Mouse (Mus musculus) kidney, postnatal 0 days (tissue): ENCODE data around the gene Usp17lc. TPM values are rescaled to one million over a fixed set of nuclear protein-coding genes. Genes with fewer than 3 reads are reported as not detected.

Experiments used
- ATAC-seq: fragments of 200-750 bp; cut with Nextera tagmentation; replicated peaks from 2 replicates; pipeline ENCODE4 v1.8.0; 2017; ENCODE audit warnings: low read depth, moderate number of reproducible peaks, moderate TSS enrichment, moderate library complexity; ENCODE audit not compliant: low FRiP score
- DNase-seq: peaks from one replicate; pipeline ENCODE4 v3.0.0-alpha.2; 2016; ENCODE audit warnings: low spot score
- H3K27ac ChIP-seq: fragments of 300-500 bp; sonication (generic); 2 replicates; pipeline ENCODE4 v1.5.1; 2014; ENCODE audit warnings: mild to moderate bottlenecking
- H3K27me3 ChIP-seq: fragments of 300-500 bp; sonication (generic); 2 replicates; pipeline ENCODE4 v1.6.1; 2014; ENCODE audit warnings: low read length, mixed read lengths; ENCODE audit not compliant: insufficient read depth
- H3K36me3 ChIP-seq: fragments of 300-500 bp; sonication (generic); 2 replicates; pipeline ENCODE4 v1.6.1; 2014; ENCODE audit warnings: low read length, mixed read lengths; ENCODE audit not compliant: insufficient read depth
- H3K4me1 ChIP-seq: fragments of 300-500 bp; sonication (generic); replicated peaks from 2 replicates; pipeline ENCODE4 v1.6.1; 2014; ENCODE audit warnings: antibody characterized with exemption, low read length, mixed read lengths; ENCODE audit not compliant: insufficient read depth
- H3K4me2 ChIP-seq: fragments of 300-500 bp; sonication (generic); 2 replicates; pipeline ENCODE4 v1.6.1; 2014; ENCODE audit warnings: mild to moderate bottlenecking, low read length, moderate library complexity, mixed read lengths
- H3K4me3 ChIP-seq: fragments of 300-500 bp; sonication (generic); replicated peaks from 2 replicates; pipeline ENCODE4 v1.5.1; 2014; ENCODE audit warnings: low read depth, low read length
- H3K9ac ChIP-seq: fragments of 300-500 bp; sonication (generic); 2 replicates; pipeline ENCODE4 v1.6.1; 2014; ENCODE audit warnings: low read depth, low read length
- H3K9me3 ChIP-seq: fragments of 300-500 bp; sonication (generic); replicated peaks from 2 replicates; pipeline ENCODE4 v1.6.1; 2016; ENCODE audit warnings: low read length, inconsistent platforms, mixed read lengths
- CTCF ChIP-seq: IDR thresholded peaks from 2 replicates; pipeline ENCODE4 v1.5.1; 2016; ENCODE audit warnings: antibody characterized with exemption, low read depth, mild to moderate bottlenecking, moderate library complexity
- WGBS: fragments of 180-500 bp; shearing (Covaris S2); extraction: QIAGEN DNeasy Blood & Tissue Kit; methylation state at CpG from one replicate; pipeline ENCODE4 v1.1.7; 2014; 5-methylcytosine and 5-hydroxymethylcytosine counted together
- microRNA-seq: library from miRNA; unstranded; fragments of <30 nt; microRNA quantifications from one replicate; pipeline ENCODE4, GENCODE M21; 2016
- polyA plus RNA-seq: library from polyadenylated mRNA; unstranded; fragments of >200 nt; fragmentation: Nextera tagmentation; extraction: Ambion mirVana; gene quantifications from 2 replicates; pipeline ENCODE4 v1.2.1, GENCODE M21; 2015

Gene Usp17lc
- polyA plus RNA-seq, 1 experiment from 2014 or later, result not detected

GRCm38 (mm10) chr7:103460590-103460989 lies 45.7 kb downstream of the Usp17lc start:
- DNase-seq, result no peak
- Histone ChIP-seq H3K27ac (no peak overlapping the region), H3K4me3 (no peak overlapping the region), H3K36me3 (no peaks in the 10 kb centered on the region), H3K9ac (no peak overlapping the region), H3K9me3 (no peaks in the 10 kb centered on the region), H3K4me1 (no peaks in the 10 kb centered on the region), H3K4me2 (no peak overlapping the region), H3K27me3 (no peaks in the 10 kb centered on the region)
- WGBS, result 88% methylated on average over 5 of the region's 5 CpGs
- no peak for TF ChIP-seq CTCF
- ATAC-seq, result no peak

Small RNAs within 50 kb of the gene (microRNA-seq; reads per million reads assigned to microRNA genes)
- not detected for gene Gm25774

Other genes with a start within 250 kb of the Usp17lc start
- not detected in 2 replicates for gene Olfr591, start 236.7 kb upstream of the Usp17lc start, polyA plus RNA-seq
- gene Olfr592, start 230.3 kb upstream of the Usp17lc start, polyA plus RNA-seq, result not detected in 2 replicates
- gene Olfr593, start 203.2 kb upstream of the Usp17lc start, polyA plus RNA-seq, result not detected in 2 replicates
- not detected in 2 replicates for gene Olfr594, start 198.1 kb upstream of the Usp17lc start, polyA plus RNA-seq
- gene Usp17ld, start 162.6 kb upstream of the Usp17lc start, polyA plus RNA-seq, result not detected in 2 replicates
- gene Olfr596, start 109.4 kb upstream of the Usp17lc start, polyA plus RNA-seq, result not detected in 2 replicates
- not detected in 2 replicates for gene Olfr597, start 98.8 kb upstream of the Usp17lc start, polyA plus RNA-seq
- gene Olfr598, start 91.5 kb upstream of the Usp17lc start, polyA plus RNA-seq, result not detected in 2 replicates
- not detected in 2 replicates for gene Olfr599, start 79.2 kb upstream of the Usp17lc start, polyA plus RNA-seq
- gene Olfr600, start 65.4 kb upstream of the Usp17lc start, polyA plus RNA-seq, result not detected in 2 replicates
- gene Olfr601, start 52.4 kb upstream of the Usp17lc start, polyA plus RNA-seq, result not detected in 2 replicates
- gene Olfr603, start 28.9 kb upstream of the Usp17lc start, polyA plus RNA-seq, result not detected in 2 replicates
- gene Olfr605, start 30.4 kb downstream of the Usp17lc start, polyA plus RNA-seq, result not detected in 2 replicates
- not detected in 2 replicates for gene Olfr606, start 34.0 kb downstream of the Usp17lc start, polyA plus RNA-seq
- not detected in 2 replicates for gene Olfr607, start 49.1 kb downstream of the Usp17lc start, polyA plus RNA-seq
- gene Olfr608, start 54.8 kb downstream of the Usp17lc start, polyA plus RNA-seq, result not detected in 2 replicates
- not detected in 2 replicates for gene Olfr609, start 83.0 kb downstream of the Usp17lc start, polyA plus RNA-seq
- gene Olfr610, start 97.0 kb downstream of the Usp17lc start, polyA plus RNA-seq, result not detected in 2 replicates
- gene Olfr611, start 105.8 kb downstream of the Usp17lc start, polyA plus RNA-seq, result not detected in 2 replicates
- not detected in 2 replicates for gene Olfr612, start 127.6 kb downstream of the Usp17lc start, polyA plus RNA-seq
- not detected in 2 replicates for gene Olfr613, start 133.0 kb downstream of the Usp17lc start, polyA plus RNA-seq
- gene Olfr615, start 141.0 kb downstream of the Usp17lc start, polyA plus RNA-seq, result not detected in 2 replicates
- not detected in 2 replicates for gene Olfr616, start 154.1 kb downstream of the Usp17lc start, polyA plus RNA-seq
- gene Olfr617, start 158.0 kb downstream of the Usp17lc start, polyA plus RNA-seq, result not detected in 2 replicates
- gene Olfr618, start 175.0 kb downstream of the Usp17lc start, polyA plus RNA-seq, result not detected in 2 replicates
- gene Olfr619, start 185.5 kb downstream of the Usp17lc start, polyA plus RNA-seq, result not detected in 2 replicates
- not detected in 2 replicates for gene Olfr620, start 197.5 kb downstream of the Usp17lc start, polyA plus RNA-seq
- not detected in 2 replicates for gene Olfr622, start 227.6 kb downstream of the Usp17lc start, polyA plus RNA-seq
- not detected in 2 replicates for gene Olfr623, start 248.6 kb downstream of the Usp17lc start, polyA plus RNA-seq